Mouse (Mus musculus) thymus, postnatal 36 days (tissue): ENCODE results near the gene Nxn.

ENCODE experiments used
- DNase-seq, 2 experiments: peaks; one replicate each; pipeline ENCODE4 v3.0.0; 2022; ENCODE audit warnings: mixed read lengths in 2 of 2

Nxn gene

GRCm38 (mm10) chr11:76399587-76400330 lies 819 bp upstream of the Nxn start:
- DNase-seq, result peak; percentile 33 to 37

GRCm38 (mm10) chr11:76398312-76398797 lies 585 bp downstream of the Nxn start:
- no peak for DNase-seq

- peak; percentile 13 to 32 for DNase-seq
Observed at GRCm38 (mm10) chr11:76397650-76398311, 1.2 kb downstream of the Nxn start.

GRCm38 (mm10) chr11:76392996-76393395 lies 5.9 kb downstream of the Nxn start:
- DNase-seq, result no peak

GRCm38 (mm10) chr11:76392532-76392931 lies 6.4 kb downstream of the Nxn start:
- no peak for DNase-seq

- DNase-seq, result no peak
Observed at GRCm38 (mm10) chr11:76388711-76389110, 10.2 kb downstream of the Nxn start.

GRCm38 (mm10) chr11:76387097-76387496 lies 11.8 kb downstream of the Nxn start:
- DNase-seq, result no peak

- DNase-seq, result no peak
Observed at GRCm38 (mm10) chr11:76385746-76386145, 13.2 kb downstream of the Nxn start.

GRCm38 (mm10) chr11:76385017-76385416 lies 13.9 kb downstream of the Nxn start:
- no peak for DNase-seq

- DNase-seq, result no peak
Observed at GRCm38 (mm10) chr11:76384307-76384706, 14.6 kb downstream of the Nxn start.

- DNase-seq, result no peak
Observed at GRCm38 (mm10) chr11:76382711-76383324, 16.1 kb downstream of the Nxn start.

GRCm38 (mm10) chr11:76381201-76381885 lies 17.6 kb downstream of the Nxn start:
- DNase-seq, result no peak

- DNase-seq, result no peak
Observed at GRCm38 (mm10) chr11:76379921-76380544, 18.9 kb downstream of the Nxn start.

- no peak for DNase-seq
Observed at GRCm38 (mm10) chr11:76376425-76376824, 22.5 kb downstream of the Nxn start.

GRCm38 (mm10) chr11:76374491-76375185 lies 24.3 kb downstream of the Nxn start:
- no peak for DNase-seq

- no peak for DNase-seq
Observed at GRCm38 (mm10) chr11:76372534-76372933, 26.4 kb downstream of the Nxn start.

- DNase-seq, result no peak
Observed at GRCm38 (mm10) chr11:76372120-76372519, 26.8 kb downstream of the Nxn start.

GRCm38 (mm10) chr11:76370491-76370890 lies 28.4 kb downstream of the Nxn start:
- no peak for DNase-seq

- no peak for DNase-seq
Observed at GRCm38 (mm10) chr11:76366720-76367119, 32.2 kb downstream of the Nxn start.

- DNase-seq, result no peak
Observed at GRCm38 (mm10) chr11:76364038-76364437, 34.9 kb downstream of the Nxn start.

GRCm38 (mm10) chr11:76363636-76364035 lies 35.3 kb downstream of the Nxn start:
- no peak for DNase-seq

GRCm38 (mm10) chr11:76363178-76363577 lies 35.8 kb downstream of the Nxn start:
- DNase-seq, result no peak
